Mouse (Mus musculus) heart, embryonic 10.5 days (tissue): Measurements from ENCODE around the gene Anapc11. TPM values are rescaled to one million over a fixed set of nuclear protein-coding genes. Genes with fewer than 3 reads are reported as not detected.
"Not testable (repeated sequence)": the region's sequence is repeated elsewhere in the genome, so short reads cannot be mapped to it uniquely, and the experiment has no call there.

Source experiments
- DNase-seq: peaks from one replicate; pipeline ENCODE4 v3.0.0-alpha.2; 2017; ENCODE audit warnings: low spot score
- H3K27ac ChIP-seq: fragments of 300-500 bp; sonication (generic); 2 replicates; pipeline ENCODE4 v1.5.1; 2016; ENCODE audit warnings: mild to moderate bottlenecking
- H3K27me3 ChIP-seq: fragments of 300-500 bp; sonication (generic); 2 replicates; pipeline ENCODE4 v1.6.1; 2016; ENCODE audit warnings: mild to moderate bottlenecking; ENCODE audit not compliant: poor library complexity, insufficient read depth, severe bottlenecking
- H3K36me3 ChIP-seq: fragments of 300-500 bp; sonication (generic); 2 replicates; pipeline ENCODE4 v1.6.1; 2016; ENCODE audit warnings: mild to moderate bottlenecking, moderate library complexity
- H3K4me1 ChIP-seq: fragments of 300-500 bp; sonication (generic); 2 replicates; pipeline ENCODE4 v1.6.1; 2016; ENCODE audit warnings: mild to moderate bottlenecking
- H3K4me3 ChIP-seq: fragments of 300-500 bp; sonication (generic); 2 replicates; pipeline ENCODE4 v1.5.1; 2016; ENCODE audit warnings: mild to moderate bottlenecking, moderate library complexity
- H3K9me3 ChIP-seq: fragments of 300-500 bp; sonication (generic); 2 replicates; pipeline ENCODE4 v1.6.1; 2016; ENCODE audit warnings: mild to moderate bottlenecking, moderate library complexity
- WGBS: fragments of 180-500 bp; shearing (Covaris S2); methylation state at CpG from one replicate; pipeline ENCODE4 v1.1.7; 2016; 5-methylcytosine and 5-hydroxymethylcytosine counted together
- polyA plus RNA-seq: library from polyadenylated mRNA; unstranded; fragments of >200 nt; fragmentation: Nextera tagmentation; extraction: Ambion mirVana; gene quantifications from 2 replicates; pipeline ENCODE4 v1.2.1, GENCODE M21; 2016

Anapc11 gene
- 186 and 201 TPM in 2 replicates for polyA plus RNA-seq

- peak within 1 kb of the TSS; percentile 98 for H3K27ac ChIP-seq
- DNase-seq, result peak; percentile 97
- peak within 1 kb of the TSS; percentile 99 for H3K4me3 ChIP-seq
- no peaks in the 10 kb centered on the region for H3K27me3 ChIP-seq
- WGBS, result under 1% methylated on average over 88 of the region's 88 CpGs
- H3K36me3 ChIP-seq, result peaks cover 69% of the 10 kb centered on the region
- H3K4me1 ChIP-seq, result peaks cover 27% of the 10 kb centered on the region
- H3K9me3 ChIP-seq, result no peaks in the 10 kb centered on the region
These were observed at the start of gene Anapc11, which contains the start of gene Alyref for GRCm38 (mm10) chr11:120598283-120598989. Gene Anapc11, plus strand, starts transcription at chr11:120598421. Gene Alyref, minus strand, starts transcription at chr11:120598365.

- no peak for DNase-seq
- WGBS, result 25% methylated on average over 7 of the region's 7 CpGs
- H3K4me1 ChIP-seq, result peaks cover 39% of the 10 kb centered on the region
These were observed 49.4 kb upstream of the Anapc11 start for GRCm38 (mm10) chr11:120548786-120549167.

DNA sequence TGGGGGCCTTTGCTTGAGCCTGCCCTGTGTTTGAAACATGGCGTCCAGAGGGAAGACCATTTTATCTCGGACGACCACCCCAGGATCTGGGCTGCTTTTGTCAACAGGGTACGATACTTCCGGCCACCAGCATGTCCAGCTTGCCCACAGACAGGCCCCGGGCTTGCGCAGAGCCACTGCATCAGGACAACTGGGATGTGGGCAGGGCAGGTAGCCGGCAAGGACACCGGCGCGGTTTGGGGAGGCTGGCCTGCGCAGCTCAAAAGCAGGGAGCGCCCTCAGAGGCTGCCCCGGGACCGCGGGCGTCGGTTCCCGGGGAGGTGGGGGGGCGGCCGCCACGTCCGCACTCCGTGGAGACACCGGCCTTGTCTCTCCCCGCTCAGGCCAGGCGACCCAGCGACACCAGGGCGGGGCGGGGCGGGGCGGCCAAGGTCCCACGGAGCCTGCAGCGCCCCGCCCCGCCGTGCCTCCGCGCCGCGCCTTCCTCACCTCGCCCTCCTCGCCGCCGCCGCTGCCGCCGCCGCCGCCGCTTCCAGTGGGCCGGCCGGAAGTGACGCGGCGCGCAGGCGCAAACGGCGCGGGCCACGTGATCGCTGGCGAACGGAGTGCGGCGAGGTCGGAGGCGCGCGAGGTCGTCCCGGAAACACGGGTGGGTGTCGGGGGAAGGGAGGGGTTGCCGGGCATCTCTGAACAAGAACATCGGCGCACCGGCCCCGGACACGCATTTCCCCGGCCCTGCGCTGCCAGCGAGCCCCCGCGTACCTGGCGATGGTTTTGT, 48.9 kb upstream of the Anapc11 start, which contains the start of gene Mcrip1:
TSS of gene Mcrip1 (minus strand) at position 560 of the 778 bp plus-strand sequence.
- peak; percentile 91 for DNase-seq
- Histone ChIP-seq H3K27me3 (no peaks in the 10 kb centered on the region), H3K36me3 (peaks cover 17% of the 10 kb centered on the region), H3K4me1 (peaks cover 39% of the 10 kb centered on the region), H3K27ac (peak within 1 kb of the TSS; percentile 98), H3K9me3 (no peaks in the 10 kb centered on the region), H3K4me3 (peak within 1 kb of the TSS; percentile 91)
- 1% methylated on average over 71 of the region's 87 CpGs for WGBS

More at GRCm38 (mm10) chr11:120548786-120549167, 49.4 kb upstream of the Anapc11 start:
- Histone ChIP-seq H3K36me3 (peaks cover 23% of the 10 kb centered on the region), H3K9me3 (no peaks in the 10 kb centered on the region), H3K27me3 (no peaks in the 10 kb centered on the region), H3K4me3 (peak overlapping the region; percentile 91), H3K27ac (peak overlapping the region; percentile 98)

DNA sequence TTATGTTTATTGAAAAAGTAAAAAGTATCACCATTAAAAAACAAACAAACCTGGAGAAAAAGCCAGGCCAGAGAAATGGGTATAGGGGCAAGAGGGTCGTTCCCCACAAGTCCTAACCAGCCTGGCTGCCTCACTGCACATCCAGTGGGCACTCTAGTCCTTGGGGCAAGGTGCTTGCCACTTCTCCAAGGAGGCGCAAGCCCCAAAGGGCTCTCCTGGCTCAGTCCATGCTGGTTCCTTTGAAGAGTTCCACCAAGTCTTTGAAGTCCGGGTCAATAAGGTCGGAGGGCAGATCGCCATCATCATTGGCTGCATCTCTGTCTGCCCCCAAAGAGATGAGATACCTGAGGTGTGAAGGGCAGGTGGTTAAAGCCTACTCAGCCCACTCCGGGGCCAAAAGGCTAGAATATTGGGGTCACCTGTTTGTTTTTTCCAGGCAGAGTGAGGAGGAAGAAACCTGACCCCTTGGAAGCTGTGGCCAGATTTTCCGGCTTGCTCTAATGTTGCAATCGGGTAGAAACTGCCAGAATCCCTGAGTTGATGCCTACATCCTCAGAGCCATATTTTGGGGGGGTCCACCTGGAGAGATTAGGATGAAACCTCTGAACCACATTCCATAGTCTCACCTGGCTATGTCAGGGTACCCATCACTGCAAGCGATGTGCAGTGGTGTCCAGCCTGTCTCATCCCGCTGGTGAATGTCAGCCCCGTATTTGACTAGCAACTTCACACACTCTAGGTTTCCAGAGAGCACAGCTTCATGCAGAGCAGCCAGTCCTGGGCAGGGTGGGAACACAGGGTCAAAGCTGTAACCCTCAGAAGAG, 48.0 kb upstream of the Anapc11 start:
- Histone ChIP-seq H3K36me3 (peaks cover 9% of the 10 kb centered on the region), H3K4me3 (peak overlapping the region; percentile 91), H3K27ac (peak overlapping the region; percentile 98), H3K4me1 (peaks cover 46% of the 10 kb centered on the region), H3K9me3 (no peaks in the 10 kb centered on the region), H3K27me3 (no peaks in the 10 kb centered on the region)
- 73% methylated on average over 11 of the region's 11 CpGs for whole genome bisulfite sequencing
- no peak for DNase-seq

DNA sequence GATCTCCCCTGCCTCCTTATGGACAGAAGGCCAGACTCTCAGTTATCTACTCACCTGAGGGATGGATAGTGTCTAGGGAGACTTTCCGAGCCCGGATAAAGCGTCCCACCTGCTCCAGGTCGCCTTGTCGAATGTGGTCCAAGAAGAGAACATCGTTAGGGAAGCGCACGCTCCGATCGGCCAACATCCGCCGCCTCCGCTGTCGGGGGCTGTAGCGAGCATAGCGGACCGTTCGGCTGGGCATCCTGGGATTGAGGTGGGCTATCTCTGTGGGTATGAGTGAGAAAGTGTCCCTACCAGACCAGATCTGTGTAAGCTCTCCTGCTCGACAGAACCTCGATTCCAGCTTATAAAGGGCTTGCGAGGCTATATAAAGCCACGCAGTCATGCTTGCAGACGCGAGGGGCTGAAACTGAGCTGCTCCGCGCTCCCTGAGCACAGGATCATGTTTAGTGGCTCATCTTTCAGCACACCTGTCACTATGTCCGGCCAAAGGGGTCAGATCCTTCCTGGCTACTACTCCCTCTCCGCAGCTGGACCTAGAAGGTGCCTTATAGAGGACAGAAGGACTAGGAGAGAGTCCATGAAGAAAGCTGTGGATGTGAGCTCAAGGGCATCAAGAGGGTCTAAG, 47.3 kb upstream of the Anapc11 start, which contains the start of gene Ppp1r27:
TSS of gene Ppp1r27 (minus strand) at position 323 of the 631 bp plus-strand sequence.
- Histone ChIP-seq H3K36me3 (peaks cover 2% of the 10 kb centered on the region; the same call in 1 of the 2 replicates), H3K4me3 (peak within 1 kb of the TSS; percentile 91), H3K27me3 (peaks cover 3% of the 10 kb centered on the region; the same call in 1 of the 2 replicates), H3K4me1 (peaks cover 45% of the 10 kb centered on the region), H3K9me3 (no peaks in the 10 kb centered on the region), H3K27ac (peak within 1 kb of the TSS; percentile 98)
- 86% methylated on average over 28 of the region's 28 CpGs for WGBS
- no peak for DNase-seq

DNA sequence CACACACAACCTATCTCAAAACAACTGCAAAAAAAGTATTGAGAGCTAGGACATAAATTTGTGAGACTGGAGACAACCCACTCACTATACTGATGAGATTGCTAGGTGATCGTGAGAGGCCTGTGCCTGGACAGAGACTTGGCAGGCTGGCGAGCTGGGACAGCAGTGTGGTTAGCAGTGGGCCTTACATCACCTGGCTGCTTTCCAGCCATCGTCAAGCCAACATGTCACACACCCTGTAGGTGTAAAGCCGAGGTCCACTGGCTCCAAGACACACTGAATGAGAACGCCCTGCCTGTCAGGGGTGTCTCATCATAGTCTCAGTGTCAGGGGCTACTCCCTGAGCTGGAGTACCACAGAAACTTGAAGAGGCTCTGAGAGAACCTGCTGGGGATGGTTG, 45.5 kb upstream of the Anapc11 start:
- Histone ChIP-seq H3K27ac (no peak overlapping the region), H3K9me3 (no peaks in the 10 kb centered on the region), H3K36me3 (no peaks in the 10 kb centered on the region), H3K4me1 (peaks cover 38% of the 10 kb centered on the region), H3K27me3 (peaks cover 3% of the 10 kb centered on the region; the same call in 1 of the 2 replicates), H3K4me3 (no peak overlapping the region)
- DNase-seq, result no peak
- 70% methylated on average over 5 of the region's 5 CpGs for WGBS

DNA sequence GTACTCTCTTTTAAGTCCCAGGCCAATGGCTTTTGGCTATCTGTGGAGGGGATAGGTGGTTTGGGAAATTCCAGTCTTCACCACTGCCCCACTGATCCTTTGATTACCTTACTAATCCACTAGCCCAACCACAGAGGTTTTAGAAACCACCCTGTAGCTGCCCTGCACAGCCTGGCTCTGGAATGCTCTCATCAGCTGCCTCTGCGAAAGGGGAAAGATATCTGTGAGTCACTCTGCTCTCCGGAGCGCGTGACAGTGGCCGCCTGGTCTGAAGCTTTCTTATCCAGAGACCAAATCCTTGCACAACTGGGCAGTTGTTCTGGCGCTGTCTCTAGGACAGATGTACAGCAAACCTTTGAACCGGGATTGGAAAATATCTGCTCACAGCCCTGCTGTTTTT, 43.4 kb upstream of the Anapc11 start:
- 33% methylated on average over 7 of the region's 7 CpGs for WGBS
- no peak for DNase-seq
- H3K4me1 ChIP-seq, result peaks cover 24% of the 10 kb centered on the region
- H3K27me3 ChIP-seq, result peaks cover 3% of the 10 kb centered on the region; the same call in 1 of the 2 replicates
- no peaks in the 10 kb centered on the region for H3K9me3 ChIP-seq
- H3K4me3 ChIP-seq, result 0 out of 2 replicates have a peak overlapping the region, but pooled peaks have one; percentile 9
- peaks cover 12% of the 10 kb centered on the region for H3K36me3 ChIP-seq
- H3K27ac ChIP-seq, result peak overlapping the region; percentile 49

- H3K27me3 ChIP-seq, result peaks cover 3% of the 10 kb centered on the region; the same call in 1 of the 2 replicates
- no peaks in the 10 kb centered on the region for H3K9me3 ChIP-seq
- no peak for DNase-seq
- 0 out of 2 replicates have a peak overlapping the region, but pooled peaks have one; percentile 9 for H3K4me3 ChIP-seq
- peaks cover 17% of the 10 kb centered on the region for H3K36me3 ChIP-seq
- 69% methylated on average over 2 of the region's 2 CpGs for WGBS
- peaks cover 19% of the 10 kb centered on the region for H3K4me1 ChIP-seq
- H3K27ac ChIP-seq, result peak overlapping the region; percentile 49; the same call in 1 of the 2 replicates
These were observed 43.0 kb upstream of the Anapc11 start for GRCm38 (mm10) chr11:120555260-120555659.

DNA sequence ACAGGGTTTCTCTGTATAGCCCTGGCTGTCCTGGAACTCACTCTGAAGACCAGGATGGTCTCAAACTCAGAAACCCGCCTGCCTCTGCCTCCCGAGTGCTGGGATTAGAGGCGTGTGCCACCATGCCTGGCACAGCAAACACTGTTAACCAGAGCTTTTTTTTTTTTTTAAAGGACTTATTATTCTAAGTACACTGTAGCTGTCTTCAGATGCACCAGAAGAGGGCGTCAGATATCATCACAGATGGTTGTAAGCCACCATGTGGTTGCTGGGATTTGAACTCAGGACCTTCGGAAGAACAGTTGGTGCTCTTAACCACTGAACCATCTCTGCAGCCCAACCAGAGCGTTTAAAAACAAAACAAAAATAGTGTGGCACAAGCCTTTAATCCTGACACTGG, 39.4 kb upstream of the Anapc11 start:
- H3K4me3 ChIP-seq, H3K27ac ChIP-seq, H3K27me3 ChIP-seq, DNase-seq, H3K9me3 ChIP-seq: not testable (repeated sequence)
- Histone ChIP-seq H3K36me3 (peaks cover 52% of the 10 kb centered on the region), H3K4me1 (peaks cover 12% of the 10 kb centered on the region)
- 88% methylated on average over 6 of the region's 6 CpGs for WGBS

- H3K4me3 ChIP-seq, result no peak overlapping the region
- H3K4me1 ChIP-seq, result no peaks in the 10 kb centered on the region
- 94% methylated on average over 13 of the region's 13 CpGs for whole genome bisulfite sequencing
These were observed 37.1 kb upstream of the Anapc11 start for GRCm38 (mm10) chr11:120560952-120561728.

GRCm38 (mm10) chr11:120562949-120563348, 35.3 kb upstream of the Anapc11 start:
- Histone ChIP-seq H3K27me3 (no peaks in the 10 kb centered on the region), H3K36me3 (peaks cover 93% of the 10 kb centered on the region), H3K9me3 (no peaks in the 10 kb centered on the region), H3K4me3 (no peak overlapping the region), H3K27ac (no peak overlapping the region), H3K4me1 (no peaks in the 10 kb centered on the region)
- WGBS, result 93% methylated on average over 13 of the region's 13 CpGs
- DNase-seq, result no peak

More at GRCm38 (mm10) chr11:120560952-120561728, 37.1 kb upstream of the Anapc11 start:
- H3K36me3 ChIP-seq, result peaks cover 75% of the 10 kb centered on the region
- no peak overlapping the region for H3K27ac ChIP-seq
- no peaks in the 10 kb centered on the region for H3K27me3 ChIP-seq
- peak; percentile 70 for DNase-seq
- no peaks in the 10 kb centered on the region for H3K9me3 ChIP-seq
